ENCODE assay signal across 8 mouse cellular contexts in genomic region chr3:90446389-90447122, GRCm38 (mm10). TPM values are rescaled to one million over a fixed set of nuclear protein-coding genes. Genes with fewer than 3 reads are reported as not detected.
DNase-seq lines count a peak whose midpoint lies in the region; ATAC-seq and TF ChIP-seq lines count a peak whose summit lies in the region.

No protein-coding gene starts in this region.

- ATAC-seq in forebrain, embryonic 12.5 days (ENCODE audit: low FRiP score) = peak; percentile 94
- ATAC-seq in heart, embryonic 16.5 days (replicated peaks; ENCODE audit: extremely low read depth, insufficient read depth, low FRiP score) = peak; percentile 94
- peak; percentile 79 for ATAC-seq in liver, embryonic 12.5 days

- H3K36me3 ChIP-seq in forebrain, embryonic 12.5 days (replicated peaks) = no peaks in the 10 kb centered on the region
- no peaks in the 10 kb centered on the region for H3K36me3 ChIP-seq in heart, embryonic 16.5 days (ENCODE audit: control insufficient read depth, insufficient read depth)
- no peaks in the 10 kb centered on the region for H3K36me3 ChIP-seq in liver, embryonic 12.5 days

- peaks cover 3% of the 10 kb centered on the region; the same call in 1 of the 2 replicates for H3K27me3 ChIP-seq in forebrain, embryonic 12.5 days
- no peaks in the 10 kb centered on the region for H3K27me3 ChIP-seq in heart, embryonic 16.5 days (ENCODE audit: control insufficient read depth, insufficient read depth, low read length)
- H3K27me3 ChIP-seq in liver, embryonic 12.5 days (replicated peaks) = no peaks in the 10 kb centered on the region

- no peaks in the 10 kb centered on the region for H3K9me3 ChIP-seq in forebrain, embryonic 12.5 days
- H3K9me3 ChIP-seq in heart, embryonic 16.5 days (replicated peaks; ENCODE audit: control insufficient read depth, low read length) = 0 out of 2 replicates have a peak, but pooled peaks cover 3% of the 10 kb centered on the region
- no peaks in the 10 kb centered on the region for H3K9me3 ChIP-seq in liver, embryonic 12.5 days (replicated peaks)

- TF ChIP-seq CTCF in bone marrow macrophage, adult 2 months (IDR thresholded peaks at IDR 0.05; ENCODE audit: low read depth, low read length) = no peak

- peak overlapping the region; percentile 27 for H3K9ac ChIP-seq in forebrain, embryonic 12.5 days
- H3K9ac ChIP-seq in heart, embryonic 16.5 days (ENCODE audit: low read length) = peak overlapping the region; percentile 69
- H3K9ac ChIP-seq in liver, embryonic 12.5 days = peak overlapping the region; percentile 50

- WGBS in forebrain, embryonic 12.5 days = under 1% methylated on average over 17 of the region's 17 CpGs
- under 1% methylated on average over 17 of the region's 17 CpGs for WGBS in heart, embryonic 16.5 days
- 1% methylated on average over 17 of the region's 17 CpGs for WGBS in liver, embryonic 12.5 days (ENCODE audit: insufficient replicate concordance)

- H3K4me1 ChIP-seq in bone marrow macrophage, adult 2 months (ENCODE audit: control insufficient read depth, insufficient read depth, low read length) = peaks cover 5% of the 10 kb centered on the region
- H3K4me1 ChIP-seq in forebrain, embryonic 12.5 days = peaks cover 17% of the 10 kb centered on the region
- peaks cover 14% of the 10 kb centered on the region for H3K4me1 ChIP-seq in heart, embryonic 16.5 days (ENCODE audit: control insufficient read depth, insufficient read depth, low read length)
- peaks cover 29% of the 10 kb centered on the region for H3K4me1 ChIP-seq in liver, embryonic 12.5 days

- H3K4me2 ChIP-seq in forebrain, embryonic 12.5 days = peak overlapping the region; percentile 52
- peak overlapping the region; percentile 64 for H3K4me2 ChIP-seq in heart, embryonic 16.5 days (ENCODE audit: low read depth, low read length)
- peak overlapping the region; percentile 70 for H3K4me2 ChIP-seq in liver, embryonic 12.5 days

- no peak overlapping the region for H3K4me3 ChIP-seq in bone marrow macrophage, adult 2 months (ENCODE audit: insufficient read depth, low read length)
- H3K4me3 ChIP-seq in forebrain, embryonic 12.5 days (replicated peaks) = peak overlapping the region; percentile 28
- H3K4me3 ChIP-seq in heart, embryonic 16.5 days (ENCODE audit: low read length) = peak overlapping the region; percentile 48
- peak overlapping the region; percentile 42 for H3K4me3 ChIP-seq in liver, embryonic 12.5 days

- H3K27ac ChIP-seq in bone marrow macrophage, adult 2 months (ENCODE audit: insufficient read depth, low read depth, low read length) = peak overlapping the region; percentile 35
- H3K27ac ChIP-seq in forebrain, embryonic 12.5 days = peak overlapping the region; percentile 82
- H3K27ac ChIP-seq in heart, embryonic 16.5 days (ENCODE audit: low read length) = peak overlapping the region; percentile 95
- peak overlapping the region; percentile 72 for H3K27ac ChIP-seq in liver, embryonic 12.5 days

- no peak for TF ChIP-seq POLR2A in bone marrow macrophage, adult 2 months (IDR thresholded peaks at IDR 0.05; ENCODE audit: borderline replicate concordance, low read depth, low read length)

- DNase-seq in B cell, adult 2 months = peak; percentile 17 to 23
- DNase-seq in kidney, postnatal 14 days = peak; percentile 95
- DNase-seq in natural killer cell, adult 2 months (ENCODE audit: low spot score in 2 of 2) = peak; percentile 24 to 26
- peak; percentile 50 to 54 for DNase-seq in thymus, adult 18-20 months

RNA-seq across cellular contexts. Expression of gene Ints3, which starts 13.1 kb away (rescaled TPM):
- polyA plus RNA-seq in bone marrow macrophage, adult 2 months (2012; ENCODE audit: insufficient read depth, insufficient read length, missing spikeins) = 18.9 and 20.4 TPM in 2 replicates
- 42.8 and 45.1 TPM in 2 replicates for polyA plus RNA-seq in forebrain, embryonic 12.5 days (2016; fragmentation: Nextera tagmentation; extraction: Ambion mirVana)
- 18.4 and 19.8 TPM in 2 replicates for polyA plus RNA-seq in heart, embryonic 16.5 days (2015; fragmentation: Nextera tagmentation; extraction: Ambion mirVana)
- polyA plus RNA-seq in liver, embryonic 12.5 days (2016; fragmentation: Nextera tagmentation; extraction: Ambion mirVana) = 20.8 and 21.4 TPM in 2 replicates

RNA-seq across cellular contexts. Expression of gene Npr1, which starts 19.1 kb away (rescaled TPM):
- 0.17 and 0.89 TPM in 2 replicates for polyA plus RNA-seq in bone marrow macrophage, adult 2 months (2012; ENCODE audit: insufficient read depth, insufficient read length, missing spikeins)
- polyA plus RNA-seq in forebrain, embryonic 12.5 days (2016; fragmentation: Nextera tagmentation; extraction: Ambion mirVana) = 1.6 and 2.2 TPM in 2 replicates
- polyA plus RNA-seq in heart, embryonic 16.5 days (2015; fragmentation: Nextera tagmentation; extraction: Ambion mirVana) = 11.3 and 13.0 TPM in 2 replicates
- polyA plus RNA-seq in liver, embryonic 12.5 days (2016; fragmentation: Nextera tagmentation; extraction: Ambion mirVana) = 5.1 and 5.3 TPM in 2 replicates

RNA-seq across cellular contexts. Expression of gene Ilf2, which starts 29.4 kb away (rescaled TPM):
- 29.3 and 29.8 TPM in 2 replicates for polyA plus RNA-seq in bone marrow macrophage, adult 2 months (2012; ENCODE audit: insufficient read depth, insufficient read length, missing spikeins)
- 351 and 352 TPM in 2 replicates for polyA plus RNA-seq in forebrain, embryonic 12.5 days (2016; fragmentation: Nextera tagmentation; extraction: Ambion mirVana)
- polyA plus RNA-seq in heart, embryonic 16.5 days (2015; fragmentation: Nextera tagmentation; extraction: Ambion mirVana) = 103 and 104 TPM in 2 replicates
- 100 and 103 TPM in 2 replicates for polyA plus RNA-seq in liver, embryonic 12.5 days (2016; fragmentation: Nextera tagmentation; extraction: Ambion mirVana)

RNA-seq across cellular contexts. Expression of gene Snapin, which starts 44.3 kb away (rescaled TPM):
- 96.6 and 101 TPM in 2 replicates for polyA plus RNA-seq in bone marrow macrophage, adult 2 months (2012; ENCODE audit: insufficient read depth, insufficient read length, missing spikeins)
- polyA plus RNA-seq in forebrain, embryonic 12.5 days (2016; fragmentation: Nextera tagmentation; extraction: Ambion mirVana) = 71.7 and 73.2 TPM in 2 replicates
- polyA plus RNA-seq in heart, embryonic 16.5 days (2015; fragmentation: Nextera tagmentation; extraction: Ambion mirVana) = 76.1 and 88.9 TPM in 2 replicates
- polyA plus RNA-seq in liver, embryonic 12.5 days (2016; fragmentation: Nextera tagmentation; extraction: Ambion mirVana) = 24.2 and 27.0 TPM in 2 replicates

RNA-seq across cellular contexts. Expression of gene Slc27a3, which starts 56.8 kb away (rescaled TPM):
- 0.72 and 0.83 TPM in 2 replicates for polyA plus RNA-seq in bone marrow macrophage, adult 2 months (2012; ENCODE audit: insufficient read depth, insufficient read length, missing spikeins)
- 14.7 and 18.3 TPM in 2 replicates for polyA plus RNA-seq in forebrain, embryonic 12.5 days (2016; fragmentation: Nextera tagmentation; extraction: Ambion mirVana)
- polyA plus RNA-seq in heart, embryonic 16.5 days (2015; fragmentation: Nextera tagmentation; extraction: Ambion mirVana) = 5.6 and 6.7 TPM in 2 replicates
- 3.7 and 4.1 TPM in 2 replicates for polyA plus RNA-seq in liver, embryonic 12.5 days (2016; fragmentation: Nextera tagmentation; extraction: Ambion mirVana)

Comparison
In these comparisons a context has a peak if more than half of its experiments do, and no peak if none do; other contexts are left out.
1. DNase-seq: peak in every context shown above with its lines; median percentile 95 in kidney, postnatal 14 days; 52 in thymus, adult 18-20 months; 25 in natural killer cell, adult 2 months; 20 in B cell, adult 2 months.
2. H3K27ac ChIP-seq: peak in every context shown above with its lines; median percentile 95 in heart, embryonic 16.5 days; 82 in forebrain, embryonic 12.5 days; 72 in liver, embryonic 12.5 days; 35 in bone marrow macrophage, adult 2 months.